Mouse (Mus musculus) testis, postnatal 14 days (tissue): ENCODE data around the gene Hcn3.

Experiments
- DNase-seq: peaks from one replicate; pipeline ENCODE4 v3.0.0; 2021; ENCODE audit warnings: low spot score

Gene Hcn3

GRCm38 (mm10) chr3:89159616-89160344 is at the start of gene Hcn3:
TSS of gene Hcn3 (minus strand) at chr3:89160196.
- peak; percentile 81 for DNase-seq

- no peak for DNase-seq
Observed at GRCm38 (mm10) chr3:89209731-89210130, 49.7 kb upstream of the Hcn3 start.

GRCm38 (mm10) chr3:89208736-89209135 is 48.7 kb upstream of the Hcn3 start:
- no peak for DNase-seq

GRCm38 (mm10) chr3:89208075-89208657 is 48.2 kb upstream of the Hcn3 start:
- DNase-seq = no peak

GRCm38 (mm10) chr3:89206695-89207094 is 46.7 kb upstream of the Hcn3 start:
- DNase-seq = no peak

GRCm38 (mm10) chr3:89206079-89206478 is 46.1 kb upstream of the Hcn3 start:
- DNase-seq = no peak

GRCm38 (mm10) chr3:89203142-89203514 is 43.1 kb upstream of the Hcn3 start:
- DNase-seq = no peak

GRCm38 (mm10) chr3:89202253-89203141 is 42.5 kb upstream of the Hcn3 start, which contains the start of gene Gba:
TSS of gene Gba (plus strand) at chr3:89202928.
- DNase-seq = peak; percentile 74

GRCm38 (mm10) chr3:89199839-89200238 is 39.8 kb upstream of the Hcn3 start:
- no peak for DNase-seq

GRCm38 (mm10) chr3:89195979-89196877 is 36.2 kb upstream of the Hcn3 start:
- DNase-seq = peak; percentile 89

GRCm38 (mm10) chr3:89193853-89194252 is 33.9 kb upstream of the Hcn3 start:
- DNase-seq = no peak

- DNase-seq = no peak
Observed at GRCm38 (mm10) chr3:89193351-89193750, 33.4 kb upstream of the Hcn3 start.

GRCm38 (mm10) chr3:89190436-89190835 is 30.4 kb upstream of the Hcn3 start:
- DNase-seq = no peak

- no peak for DNase-seq
Observed at GRCm38 (mm10) chr3:89188478-89188875, 28.5 kb upstream of the Hcn3 start.

- DNase-seq = no peak
Observed at GRCm38 (mm10) chr3:89187690-89188477, 27.9 kb upstream of the Hcn3 start.

- no peak for DNase-seq
Observed at GRCm38 (mm10) chr3:89187197-89187596, 27.2 kb upstream of the Hcn3 start.

- DNase-seq = no peak
Observed at GRCm38 (mm10) chr3:89183959-89184315, 23.9 kb upstream of the Hcn3 start.

GRCm38 (mm10) chr3:89183058-89183958 is 23.3 kb upstream of the Hcn3 start, which contains the start of gene Fam189b:
TSS of gene Fam189b (plus strand) at chr3:89183143.
- peak; percentile 86 for DNase-seq

GRCm38 (mm10) chr3:89182531-89183057 is 22.6 kb upstream of the Hcn3 start:
- no peak for DNase-seq
